Mouse (Mus musculus): Measurements from ENCODE around the gene Sav1. TPM values are rescaled to one million over a fixed set of nuclear protein-coding genes. Genes with fewer than 3 reads are reported as not detected.
A peak's percentile ranks its signal among the peaks of the same experiment; 100 is the strongest.

Gene Sav1
- total and polyA plus RNA-seq, 3 experiments, result 17.8 to 96.2 (median 47.8) TPM

DNA sequence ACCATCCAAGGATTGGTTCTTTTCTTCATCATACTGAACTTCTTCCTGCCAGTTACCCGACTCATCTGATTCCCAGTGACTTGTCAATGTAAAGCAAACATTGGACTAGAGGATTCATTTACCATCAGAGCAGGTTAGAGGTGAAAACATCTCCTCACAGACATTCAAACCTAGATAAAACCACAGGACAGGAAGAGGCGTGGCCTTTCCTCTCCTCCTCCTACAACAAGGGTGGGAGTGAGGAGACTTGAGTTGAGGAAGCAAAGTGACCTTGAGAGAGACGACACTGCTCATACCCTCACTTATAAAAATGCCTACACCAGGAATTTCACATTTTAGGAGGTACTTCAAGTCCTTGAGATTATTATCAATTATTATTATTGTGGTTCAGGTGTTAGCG is 31.4 kb upstream of the Sav1 start:
- TF ChIP-seq USF1 (IDR thresholded peaks at IDR 0.05; ENCODE audit: low read depth, low read length) (no peak), MAX (IDR thresholded peaks at IDR 0.05; ENCODE audit: low read length) (no peak), MEF2A (IDR thresholded peaks at IDR 0.05; ENCODE audit: extremely low read depth, insufficient replicate concordance, low read depth, low read length, poor library complexity, severe bottlenecking) (no peak), RAD21 (IDR thresholded peaks at IDR 0.05; ENCODE audit: low read depth, low read length) (no peak), SIN3A (IDR thresholded peaks at IDR 0.05; ENCODE audit: low read length) (no peak)
- H3K27ac ChIP-seq (ENCODE audit: control insufficient read depth, low read depth, low read length), result no peak overlapping the region
- H3K9ac ChIP-seq (ENCODE audit: control insufficient read depth, low read depth, low read length, poor library complexity, severe bottlenecking), result no peak overlapping the region
- peaks cover 5 to 8% of the 10 kb centered on the region in 2 experiments for H3K36me3 ChIP-seq (ENCODE audit: control insufficient read depth in 1 of 2, insufficient read depth in 2 of 2, low read length in 2 of 2)
- H3K27me3 ChIP-seq (ENCODE audit: control insufficient read depth in 1 of 2, insufficient read depth in 2 of 2, low read length in 2 of 2), result no peaks in the 10 kb centered on the region
- H3K4me1 ChIP-seq (ENCODE audit: control insufficient read depth in 1 of 2, insufficient read depth in 2 of 2, low read length in 2 of 2), result no peaks in the 10 kb centered on the region
- no peak overlapping the region for H3K4me3 ChIP-seq (ENCODE audit: control insufficient read depth in 1 of 2, insufficient read depth in 1 of 2, low read depth in 2 of 2, low read length in 2 of 2)
- no peaks in the 10 kb centered on the region for H3K9me3 ChIP-seq (replicated peaks; ENCODE audit: insufficient read depth, low read length)
- H3K79me2 ChIP-seq (ENCODE audit: control insufficient read depth, insufficient read depth, low read length, poor library complexity), result no peaks in the 10 kb centered on the region
- DNase-seq (ENCODE audit: low read depth, low spot score), result peak; percentile 44

DNA sequence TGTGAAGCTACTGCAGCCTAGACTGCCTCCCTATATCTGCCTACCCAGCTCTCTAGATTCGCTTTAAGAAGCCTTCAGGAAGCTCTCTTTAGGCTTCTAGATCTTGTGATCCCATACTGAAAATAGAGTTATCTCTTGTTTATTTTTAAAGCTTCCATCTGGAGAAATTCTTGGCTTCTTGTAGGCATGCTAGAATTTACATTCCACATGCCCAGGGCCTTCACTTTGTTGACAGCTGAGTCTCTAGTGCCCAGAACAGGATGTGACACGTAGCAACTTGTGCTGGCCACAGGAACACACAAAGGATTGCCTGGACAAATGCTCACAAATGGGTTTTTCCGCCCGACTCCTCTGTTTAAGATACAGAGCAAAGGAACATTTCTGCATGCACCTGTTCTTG is 29.1 kb upstream of the Sav1 start:
- no peaks in the 10 kb centered on the region for H3K27me3 ChIP-seq (ENCODE audit: control insufficient read depth in 1 of 2, insufficient read depth in 2 of 2, low read length in 2 of 2)
- no peaks in the 10 kb centered on the region for H3K79me2 ChIP-seq (ENCODE audit: control insufficient read depth, insufficient read depth, low read length, poor library complexity)
- no peak overlapping the region for H3K4me3 ChIP-seq (ENCODE audit: control insufficient read depth in 1 of 2, insufficient read depth in 1 of 2, low read depth in 2 of 2, low read length in 2 of 2)
- no peak overlapping the region for H3K9ac ChIP-seq (ENCODE audit: control insufficient read depth, low read depth, low read length, poor library complexity, severe bottlenecking)
- TF ChIP-seq TAL1 (IDR thresholded peaks at IDR 0.05; ENCODE audit: low read length), result no peak
- TF ChIP-seq E2F4 (IDR thresholded peaks at IDR 0.05; ENCODE audit: borderline replicate concordance, low read depth, low read length), result no peak
- TF ChIP-seq ETS1 (IDR thresholded peaks at IDR 0.05; ENCODE audit: low read depth, low read length), result no peak
- no peak for TF ChIP-seq BHLHE40 (IDR thresholded peaks at IDR 0.05; ENCODE audit: borderline replicate concordance, low read depth, low read length)
- TF ChIP-seq GABPA (IDR thresholded peaks at IDR 0.05; ENCODE audit: low read depth, low read length), result no peak
- TF ChIP-seq SIN3A (IDR thresholded peaks at IDR 0.05; ENCODE audit: low read length), result no peak
- TF ChIP-seq MXI1 (IDR thresholded peaks at IDR 0.05; ENCODE audit: low read depth, low read length), result no peak
- TF ChIP-seq MYC (IDR thresholded peaks at IDR 0.05; ENCODE audit: low read depth, low read length), result no peak
- no peak for TF ChIP-seq RAD21 (IDR thresholded peaks at IDR 0.05; ENCODE audit: low read depth, low read length)
- no peak for TF ChIP-seq TBP (IDR thresholded peaks at IDR 0.05; ENCODE audit: low read depth, low read length)
- TF ChIP-seq ZNF384 (IDR thresholded peaks at IDR 0.05; ENCODE audit: low read depth, low read length), result no peak
- no peak for TF ChIP-seq CTCF (IDR thresholded peaks at IDR 0.05 in 2 of 3, conservative IDR thresholded peaks at IDR 0.05 in 1 of 3; ENCODE audit: control insufficient read depth in 1 of 3, insufficient read depth in 1 of 3, low read depth in 2 of 3, low read length in 3 of 3, poor library complexity in 1 of 3, severe bottlenecking in 1 of 3)
- TF ChIP-seq UBTF (IDR thresholded peaks at IDR 0.05; ENCODE audit: borderline replicate concordance, insufficient read depth, low read depth, low read length), result no peak
- no peak for TF ChIP-seq POLR2AphosphoS5 (IDR thresholded peaks at IDR 0.05; ENCODE audit: borderline replicate concordance, low read depth, low read length)
- TF ChIP-seq POLR2AphosphoS2 (IDR thresholded peaks at IDR 0.05; ENCODE audit: low read length), result no peak
- TF ChIP-seq MEF2A (IDR thresholded peaks at IDR 0.05; ENCODE audit: extremely low read depth, insufficient replicate concordance, low read depth, low read length, poor library complexity, severe bottlenecking), result no peak
- TF ChIP-seq CHD2 (IDR thresholded peaks at IDR 0.05; ENCODE audit: low read length), result no peak
- no peak for TF ChIP-seq SMC3 (IDR thresholded peaks at IDR 0.05; ENCODE audit: low read depth, low read length)
- TF ChIP-seq ELF1 (IDR thresholded peaks at IDR 0.05; ENCODE audit: low read depth, low read length), result no peak
- TF ChIP-seq RCOR1 (IDR thresholded peaks at IDR 0.05; ENCODE audit: low read depth, low read length), result no peak
- DNase-seq (ENCODE audit: low read depth, low spot score), result no peak
- peaks cover 5% of the 10 kb centered on the region in 2 experiments for H3K36me3 ChIP-seq (ENCODE audit: control insufficient read depth in 1 of 2, insufficient read depth in 2 of 2, low read length in 2 of 2)
- H3K27ac ChIP-seq (ENCODE audit: control insufficient read depth, low read depth, low read length), result no peak overlapping the region
- H3K9me3 ChIP-seq (replicated peaks; ENCODE audit: insufficient read depth, low read length), result no peaks in the 10 kb centered on the region
- no peaks in the 10 kb centered on the region for H3K4me1 ChIP-seq (ENCODE audit: control insufficient read depth in 1 of 2, insufficient read depth in 2 of 2, low read length in 2 of 2)
